Mouse (Mus musculus): ENCODE data around the gene Ppp1r15a.
"Not testable (repeated sequence)": the region's sequence is repeated elsewhere in the genome, so short reads cannot be mapped to it uniquely, and the experiment has no call there.

Ppp1r15a gene

GRCm38 (mm10) chr7:45553519-45553918, 27.5 kb upstream of the Ppp1r15a start:
- in situ Hi-C loops (cut with MboI, MseI): loop anchor here (5.0 kb wide), 1 partner anchor 39 kb away; no protein-coding TSS in a partner anchor

GRCm38 (mm10) chr7:45551512-45551883, 25.4 kb upstream of the Ppp1r15a start:
- in situ Hi-C loops (cut with MboI, MseI): loop anchor here (5.0 kb wide), 1 partner anchor 41 kb away; no protein-coding TSS in a partner anchor

- in situ Hi-C loops (cut with MboI, MseI): loop anchor here (5.0 kb wide), 1 partner anchor 41 kb away; no protein-coding TSS in a partner anchor
Measured at GRCm38 (mm10) chr7:45550821-45551511, 24.9 kb upstream of the Ppp1r15a start.

- in situ Hi-C loops (cut with MboI, MseI): loop anchor here (5.0 kb wide), 1 partner anchor 42 kb away; no protein-coding TSS in a partner anchor
Measured at GRCm38 (mm10) chr7:45549641-45550436, 23.8 kb upstream of the Ppp1r15a start.

- in situ Hi-C loops (cut with MboI, MseI): no loop called here
Measured at GRCm38 (mm10) chr7:45544525-45544924, 18.5 kb upstream of the Ppp1r15a start.

- in situ Hi-C loops (cut with MboI, MseI): no loop called here
Measured at GRCm38 (mm10) chr7:45540213-45540612, 14.1 kb upstream of the Ppp1r15a start.

- in situ Hi-C loops (cut with MboI, MseI): no loop called here
Measured at GRCm38 (mm10) chr7:45539095-45539494, 13.0 kb upstream of the Ppp1r15a start.

GRCm38 (mm10) chr7:45538163-45539041, 12.3 kb upstream of the Ppp1r15a start:
- in situ Hi-C loops (cut with MboI, MseI): no loop called here

- in situ Hi-C loops (cut with MboI, MseI): no loop called here
Measured at GRCm38 (mm10) chr7:45537602-45538001, 11.5 kb upstream of the Ppp1r15a start.

- in situ Hi-C loops (cut with MboI, MseI): no loop called here
Measured at GRCm38 (mm10) chr7:45535676-45536075, 9.6 kb upstream of the Ppp1r15a start.

- in situ Hi-C loops (cut with MboI, MseI): no loop called here
Measured at GRCm38 (mm10) chr7:45530643-45531042, 4.6 kb upstream of the Ppp1r15a start.

- in situ Hi-C loops (cut with MboI, MseI): no loop called here
Measured at GRCm38 (mm10) chr7:45529461-45529860, 3.4 kb upstream of the Ppp1r15a start.

GRCm38 (mm10) chr7:45527169-45527568, 1.1 kb upstream of the Ppp1r15a start:
- in situ Hi-C loops (cut with MboI, MseI): not testable (repeated sequence)

GRCm38 (mm10) chr7:45526474-45527120, 529 bp upstream of the Ppp1r15a start:
- in situ Hi-C loops (cut with MboI, MseI): no loop called here

GRCm38 (mm10) chr7:45524841-45525621, 1.0 kb downstream of the Ppp1r15a start:
- in situ Hi-C loops (cut with MboI, MseI): no loop called here

- in situ Hi-C loops (cut with MboI, MseI): no loop called here
Measured at GRCm38 (mm10) chr7:45523678-45524170, 2.3 kb downstream of the Ppp1r15a start.

- in situ Hi-C loops (cut with MboI, MseI): no loop called here
Measured at GRCm38 (mm10) chr7:45522957-45523676, 3.0 kb downstream of the Ppp1r15a start.

GRCm38 (mm10) chr7:45522194-45522752, 3.8 kb downstream of the Ppp1r15a start:
- in situ Hi-C loops (cut with MboI, MseI): no loop called here

- in situ Hi-C loops (cut with MboI, MseI): no loop called here
Measured at GRCm38 (mm10) chr7:45521728-45522184, 4.3 kb downstream of the Ppp1r15a start.

Data from T-helper 2 cell (primary cell).